Mouse (Mus musculus) heart, postnatal 0 days (tissue): Measurements from ENCODE around the gene Clasp2.
A peak's percentile ranks its signal among the peaks of the same experiment; 100 is the strongest.

ENCODE experiments used
- CTCF ChIP-seq: IDR thresholded peaks from 2 replicates; pipeline ENCODE4 v1.5.1; 2016; ENCODE audit warnings: antibody characterized with exemption, control low read depth, low read depth
- EP300 ChIP-seq: IDR thresholded peaks from 2 replicates; pipeline ENCODE4 v1.6.1; 2016; ENCODE audit warnings: antibody characterized with exemption, low read depth

GRCm38 (mm10) chr9:113783674-113784073, 42.4 kb downstream of the Clasp2 start:
- 0 out of 2 replicates have a peak, but pooled peaks have one; percentile 8 for TF ChIP-seq CTCF
- no peak for TF ChIP-seq EP300
